Mouse (Mus musculus) adipocyte (in vitro differentiated cells): ENCODE data around the gene Gbx1.
A peak's percentile ranks its signal among the peaks of the same experiment; 100 is the strongest.

Experiments
- DNase-seq: peaks from one replicate; pipeline ENCODE4 v3.0.0-alpha.2; 2016; ENCODE audit warnings: low spot score

The Gbx1 gene

DNA sequence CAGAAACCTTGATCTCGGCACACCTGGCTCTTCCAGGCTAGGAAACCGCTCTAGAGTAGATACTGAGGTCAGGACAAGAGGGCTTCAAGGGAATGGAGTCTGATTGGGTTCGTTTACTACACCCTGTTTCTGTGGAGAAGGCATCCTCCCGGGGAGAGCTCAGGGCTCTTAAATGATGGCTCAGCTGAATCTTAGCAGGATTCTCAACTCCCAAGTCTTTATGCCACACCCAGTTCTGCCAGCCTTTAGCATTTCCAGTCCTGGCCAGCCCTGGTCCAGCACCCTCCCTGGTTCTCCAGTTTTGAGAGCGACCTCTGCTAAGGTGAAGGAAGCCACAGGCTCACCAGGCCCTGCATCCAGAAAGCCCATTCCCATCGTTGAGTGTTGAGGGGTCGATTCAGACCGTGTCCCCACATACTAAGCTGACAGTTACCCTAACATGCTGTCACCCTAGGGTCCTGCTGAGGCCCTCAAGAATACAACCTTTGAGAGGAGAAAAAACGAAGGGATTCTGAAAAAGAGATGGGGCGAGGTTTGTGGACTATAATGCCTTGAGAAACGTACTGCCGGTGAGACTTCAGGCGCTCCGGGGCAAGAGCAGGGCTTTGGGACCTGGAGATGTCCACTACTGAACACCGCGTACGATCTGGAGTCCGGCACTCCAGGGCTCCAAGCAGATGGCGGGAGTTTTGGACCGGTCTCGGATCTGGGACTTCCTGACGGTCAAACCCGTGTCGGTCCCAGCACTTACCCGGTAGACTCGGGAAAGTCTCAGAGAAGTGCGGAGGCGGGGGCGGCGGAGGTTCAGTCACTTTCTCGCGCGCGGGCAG, 1.4 kb downstream of the Gbx1 start:
- no peak for DNase-seq

DNA sequence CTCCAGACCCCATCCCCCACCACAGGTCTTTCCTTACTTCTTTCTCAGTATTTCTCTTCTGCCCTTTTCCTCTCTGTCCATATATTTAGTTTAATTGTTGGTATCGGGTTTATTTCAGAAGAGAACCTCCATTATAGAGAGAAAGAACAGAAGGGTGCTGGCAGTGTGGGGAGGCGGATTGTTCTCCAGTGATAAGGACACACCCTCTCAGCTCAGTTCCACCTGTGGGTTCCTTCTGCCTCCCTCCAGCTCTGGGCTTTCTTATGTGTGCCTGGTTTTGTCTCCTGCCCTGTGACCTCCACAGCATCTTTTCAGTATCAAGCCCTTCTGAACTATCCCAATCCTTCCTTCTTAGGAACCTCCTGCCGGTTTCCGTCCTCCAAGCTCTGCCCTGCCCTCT, 2.5 kb downstream of the Gbx1 start:
- DNase-seq, result no peak

DNA sequence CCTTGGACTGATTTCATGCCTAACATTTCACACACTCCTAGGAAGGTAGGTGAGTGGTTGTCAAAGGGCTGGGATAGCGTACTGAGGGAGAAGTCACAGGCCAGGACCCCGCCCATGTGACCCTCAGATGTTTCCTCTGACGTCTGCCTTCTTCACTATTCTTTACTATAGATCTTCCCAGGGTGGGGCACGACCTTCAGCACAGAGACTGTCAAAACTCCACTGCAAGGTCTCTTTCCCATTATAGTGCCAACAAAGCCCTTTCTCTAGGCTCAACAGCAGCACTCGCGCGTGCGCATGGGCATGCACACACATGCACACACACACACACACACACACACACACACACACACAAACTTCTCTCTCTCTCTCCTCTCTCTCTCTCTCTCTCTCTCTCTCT, 3.2 kb downstream of the Gbx1 start:
- DNase-seq, result no peak

DNA sequence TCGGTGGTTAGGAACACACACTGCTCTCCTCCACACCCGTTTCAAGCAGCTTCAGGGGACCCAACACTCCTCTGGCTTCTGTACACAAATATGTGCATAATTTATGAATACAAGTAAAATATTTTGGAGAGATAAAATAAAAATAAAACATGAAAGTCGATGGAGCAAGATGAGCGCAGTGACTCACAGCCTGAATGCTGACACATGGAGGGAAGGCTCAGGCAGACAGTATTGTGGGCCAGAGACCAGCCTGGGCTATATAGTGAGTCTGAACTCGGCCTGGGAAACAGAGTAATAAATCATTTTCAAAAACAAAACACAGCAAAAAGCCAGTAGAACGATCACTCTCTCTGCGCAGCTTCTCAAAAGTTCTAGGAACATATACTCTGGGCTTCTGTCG, 5.6 kb downstream of the Gbx1 start:
- no peak for DNase-seq

DNA sequence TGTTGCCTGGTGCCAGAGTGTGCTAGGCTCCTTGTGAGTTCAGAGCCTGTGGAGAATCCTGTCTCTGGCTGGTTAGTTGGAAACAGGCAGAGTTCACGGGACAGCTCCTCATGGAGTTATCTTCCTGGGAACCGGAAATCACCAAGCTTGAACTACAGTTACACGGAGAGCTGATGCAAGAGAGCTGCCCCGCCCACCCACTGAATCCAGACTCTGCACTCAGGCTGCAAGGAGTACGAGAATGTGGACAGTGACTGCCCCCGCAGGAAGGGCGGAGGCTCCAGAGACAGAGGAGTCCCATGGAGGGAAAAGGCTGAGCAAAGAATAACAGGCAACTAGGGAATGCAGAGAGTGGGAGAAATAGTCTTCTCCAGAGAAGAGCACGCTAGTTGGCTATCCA, 14.7 kb downstream of the Gbx1 start:
- peak; percentile 84 for DNase-seq

DNA sequence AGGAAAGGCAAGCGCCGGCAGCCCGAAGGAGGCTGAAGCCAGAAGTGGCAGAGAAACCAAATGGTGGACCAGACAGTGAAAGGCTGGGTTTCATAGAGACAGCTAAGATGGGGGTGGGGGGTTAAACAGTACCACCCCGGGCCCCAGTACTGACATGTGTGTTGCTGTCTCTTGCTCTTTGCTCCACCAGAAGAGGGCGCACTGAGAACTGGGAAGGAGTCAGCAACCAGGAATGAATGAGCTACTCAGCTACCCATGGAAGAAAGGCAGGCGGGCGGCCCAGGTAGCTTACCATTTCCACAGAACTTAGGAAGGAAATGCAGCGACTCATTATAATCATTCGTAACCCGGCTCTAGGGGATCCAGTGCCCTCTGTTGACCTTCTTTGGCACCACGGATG, 16.4 kb downstream of the Gbx1 start:
- peak; percentile 48 for DNase-seq

DNA sequence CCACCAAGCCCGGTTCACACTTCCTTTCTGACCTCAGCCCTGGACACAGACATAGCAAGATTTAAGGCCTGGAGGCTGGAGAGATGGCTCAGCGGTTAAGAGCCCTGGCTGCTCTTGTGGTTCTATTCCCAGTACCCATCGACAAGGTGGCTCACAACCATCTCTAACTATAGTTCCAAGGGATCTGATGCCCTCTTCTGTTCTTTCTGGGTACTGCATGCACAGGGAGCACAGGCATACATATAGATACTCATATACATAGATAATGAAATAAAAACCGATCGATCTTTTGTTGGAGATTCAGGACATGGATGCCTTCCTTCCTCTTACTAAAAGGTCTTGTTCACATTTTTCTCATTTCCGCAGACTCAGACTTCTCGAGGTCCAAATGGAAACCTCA, 18.6 kb downstream of the Gbx1 start:
- no peak for DNase-seq

DNA sequence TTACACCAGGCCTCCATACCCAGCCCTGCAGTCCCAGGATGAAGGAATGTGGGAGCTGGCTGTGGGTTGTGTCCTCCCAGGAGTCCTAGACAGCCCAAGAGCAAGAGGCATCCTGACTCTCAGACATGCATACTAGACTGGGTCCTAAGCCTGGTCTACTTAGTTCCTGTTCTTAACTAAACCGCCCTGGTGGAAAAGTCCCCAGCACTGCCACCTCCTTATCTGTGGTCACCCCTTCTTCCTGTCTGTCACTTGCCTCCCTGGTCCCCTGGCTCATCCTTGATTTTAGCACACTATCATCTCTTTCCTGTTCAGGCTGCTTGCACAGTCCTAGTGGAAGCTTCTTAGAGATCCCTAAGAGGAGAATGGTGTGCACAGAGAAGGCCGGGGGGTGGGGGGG, 21.5 kb downstream of the Gbx1 start:
- DNase-seq, result no peak

DNA sequence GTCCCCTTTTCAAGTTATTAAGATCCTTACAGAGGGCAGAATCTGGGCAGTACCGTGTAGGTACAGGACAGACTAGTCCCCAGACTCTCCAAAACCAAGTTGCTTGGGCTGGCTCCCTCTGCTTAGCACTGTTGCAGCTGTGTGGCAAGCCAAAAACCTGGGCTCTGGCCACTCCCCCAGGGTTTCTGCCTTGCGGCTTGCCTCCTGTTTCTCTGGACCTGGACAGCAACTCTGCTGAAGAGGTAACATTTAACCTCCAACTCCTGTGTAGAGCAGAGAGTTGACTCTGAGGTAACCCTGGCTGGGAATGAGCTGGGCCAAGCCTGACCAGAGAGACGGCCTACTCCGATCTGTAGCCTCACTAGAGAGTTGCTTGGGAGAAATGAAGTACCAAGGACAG, 24.2 kb downstream of the Gbx1 start:
- DNase-seq, result peak; percentile 58

DNA sequence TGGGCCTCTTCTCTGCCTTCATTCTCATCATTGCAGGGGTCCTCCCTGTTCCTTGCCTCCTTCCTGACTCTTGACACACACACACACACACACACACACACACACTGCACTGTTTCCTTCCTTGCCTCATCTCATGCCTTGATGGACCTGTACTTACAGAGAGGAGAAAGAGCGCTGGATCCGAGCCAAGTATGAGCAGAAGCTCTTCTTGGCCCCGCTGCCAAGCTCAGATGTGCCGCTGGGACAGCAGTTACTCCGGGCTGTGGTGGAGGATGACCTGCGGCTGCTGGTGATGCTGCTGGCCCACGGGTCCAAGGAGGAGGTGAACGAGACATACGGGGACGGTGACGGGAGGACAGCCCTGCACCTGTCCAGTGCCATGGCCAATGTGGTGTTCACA, 26.2 kb downstream of the Gbx1 start:
- peak; percentile 84 for DNase-seq

DNA sequence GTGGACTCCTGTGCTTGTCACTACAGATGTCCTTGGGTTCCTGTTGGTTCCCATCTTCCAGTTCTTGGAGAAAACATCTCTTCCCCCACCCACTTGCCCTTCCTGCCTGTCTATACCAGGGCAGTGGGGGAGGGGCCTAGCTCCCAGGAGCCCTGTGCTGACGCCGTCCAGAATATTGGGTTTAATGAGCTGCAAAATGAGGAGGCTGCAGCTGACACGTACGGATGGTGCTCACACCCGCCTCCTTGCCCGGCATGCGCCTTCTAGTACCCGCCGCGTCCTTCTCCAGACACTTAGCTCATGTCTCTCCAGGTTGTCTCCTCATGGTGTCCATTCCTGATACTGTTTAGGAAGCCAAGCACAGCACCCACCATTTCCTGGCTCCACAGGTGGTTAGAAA, 27.9 kb downstream of the Gbx1 start:
- no peak for DNase-seq

DNA sequence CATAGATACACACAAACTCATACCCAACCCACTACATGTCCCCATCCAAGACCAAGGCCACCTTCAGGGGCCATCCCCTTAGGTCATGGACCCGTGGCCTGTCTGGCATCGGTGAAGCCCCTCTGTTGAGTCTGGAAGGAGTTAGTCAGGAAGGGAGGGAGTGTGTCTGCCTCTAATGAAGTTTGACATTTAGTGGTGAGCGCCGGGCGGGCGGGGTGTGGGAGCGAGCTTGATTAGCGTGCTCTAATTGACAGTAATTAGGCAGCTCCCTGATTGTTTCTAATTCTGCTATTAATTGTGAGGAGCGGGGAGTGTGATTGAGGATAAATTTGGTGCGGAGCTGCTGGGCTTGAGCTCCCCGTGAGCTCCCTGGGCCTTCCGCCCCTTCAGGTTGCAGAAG, 29.5 kb downstream of the Gbx1 start:
- no peak for DNase-seq

DNA sequence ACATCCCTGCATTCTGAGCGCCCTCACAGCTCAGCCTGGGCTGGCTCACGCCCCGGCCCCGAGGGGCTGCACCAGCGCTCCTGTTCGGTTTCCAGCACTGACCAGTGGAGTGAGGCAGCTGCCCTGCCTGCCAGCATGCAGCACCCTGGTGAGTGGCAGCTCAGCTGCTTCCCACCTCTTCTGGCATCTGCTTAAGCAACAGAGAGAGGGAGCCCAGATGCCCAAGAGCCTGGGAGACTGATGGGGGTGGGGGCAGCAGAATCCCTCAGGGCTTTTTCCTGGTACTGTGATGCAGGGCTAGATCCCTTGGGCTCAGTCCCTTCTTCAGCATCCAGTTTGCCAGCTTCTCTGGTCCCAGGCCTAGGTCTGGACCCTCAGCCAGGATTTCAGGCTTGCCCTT, 30.2 kb downstream of the Gbx1 start:
- DNase-seq, result no peak

DNA sequence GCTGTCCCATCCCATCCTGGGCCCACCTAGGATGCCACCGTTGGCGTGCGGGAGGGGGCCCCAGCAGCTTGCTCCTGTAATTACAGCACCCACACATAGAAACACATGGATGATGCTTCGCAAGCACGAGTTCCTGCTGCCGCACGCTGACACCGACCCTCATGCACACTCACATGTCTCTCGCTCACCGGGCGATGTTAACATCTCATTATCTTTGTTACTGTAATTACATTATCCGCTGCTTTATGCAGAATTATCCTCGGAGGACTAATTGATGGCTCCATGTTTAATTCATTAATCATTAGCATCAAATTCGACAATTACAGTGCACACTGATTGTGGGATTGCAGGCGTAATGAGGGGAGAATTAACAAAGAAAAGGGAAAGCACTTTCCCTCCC, 32.0 kb downstream of the Gbx1 start:
- no peak for DNase-seq

DNA sequence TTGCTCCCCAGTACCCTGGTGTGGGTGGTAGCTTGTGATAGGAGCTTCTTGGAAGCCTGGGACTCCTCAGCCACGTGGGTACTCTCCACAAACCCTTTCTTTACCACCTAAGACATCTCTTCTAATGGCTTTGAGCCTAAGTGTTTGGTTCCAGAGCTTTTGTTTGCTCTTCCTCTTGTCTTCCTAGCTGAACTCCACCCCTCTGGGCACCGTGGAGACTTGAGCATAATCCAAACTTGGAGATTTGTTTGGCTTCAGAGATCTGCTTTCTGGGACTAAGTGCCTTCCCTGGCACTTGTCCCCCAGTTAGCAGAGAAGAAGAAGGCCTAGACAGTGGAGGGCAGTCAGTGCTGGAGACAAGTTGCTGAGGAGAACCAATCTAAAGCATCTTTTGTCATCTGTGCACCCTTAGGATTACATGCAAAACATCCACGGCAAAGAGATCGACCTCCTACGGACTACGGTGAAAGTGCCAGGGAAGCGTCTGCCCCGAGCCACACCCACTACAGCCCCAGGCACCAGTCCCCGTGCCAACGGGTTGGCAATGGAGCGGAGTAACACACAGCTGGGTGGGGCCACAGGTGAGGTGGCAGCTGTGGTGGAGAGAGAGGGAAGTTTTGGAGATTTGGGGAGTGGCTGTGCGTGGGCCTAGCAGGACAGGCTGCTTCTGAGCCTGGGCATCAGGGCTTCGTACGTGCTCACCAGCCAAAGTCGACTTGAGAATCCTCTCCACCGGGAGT, 34.3 kb downstream of the Gbx1 start:
- peak; percentile 93 for DNase-seq

DNA sequence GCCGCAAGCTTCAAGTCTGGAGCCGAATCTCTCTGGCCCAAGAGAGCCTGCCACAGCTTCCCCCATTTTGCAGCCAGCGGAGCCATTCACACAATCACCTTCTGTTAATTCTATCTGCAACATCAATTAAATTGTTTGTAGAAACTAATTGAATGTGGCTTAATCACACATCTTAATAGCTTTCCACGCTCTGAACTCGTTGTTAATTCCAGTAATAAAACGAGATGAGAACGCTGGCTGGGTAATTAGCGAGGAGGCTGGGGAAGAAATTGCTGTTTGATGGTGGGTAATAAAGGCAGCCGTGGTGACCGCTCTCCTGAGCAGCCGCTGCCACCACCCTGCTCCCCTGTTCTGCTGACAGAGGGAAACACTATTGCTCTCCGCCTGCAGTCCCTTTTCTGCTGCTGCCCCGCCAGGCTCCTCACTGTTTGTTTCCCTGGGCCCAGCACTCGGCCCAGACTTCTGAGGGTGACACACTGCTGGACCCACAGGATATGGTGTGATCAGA, 36.5 kb downstream of the Gbx1 start:
- DNase-seq, result no peak

DNA sequence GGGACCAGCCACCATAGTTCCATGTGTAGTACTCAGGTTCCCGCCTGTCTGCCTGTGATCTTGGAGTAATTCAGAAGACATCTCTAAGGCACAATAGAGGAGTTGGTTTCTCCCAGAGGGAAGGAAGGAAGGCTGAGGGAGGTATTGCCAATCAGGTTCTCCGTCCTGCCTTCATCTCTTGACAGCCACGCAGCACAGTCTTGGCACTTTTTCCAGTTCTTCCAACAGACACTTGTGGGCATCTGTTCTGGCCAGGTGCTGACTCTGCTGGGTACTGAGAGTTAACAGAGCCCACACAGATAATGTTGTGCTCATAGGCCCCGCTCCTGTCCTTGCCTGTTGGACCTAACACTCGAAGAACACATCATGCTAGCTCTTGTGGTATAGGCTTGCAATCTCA, 40.3 kb downstream of the Gbx1 start:
- DNase-seq, result no peak

DNA sequence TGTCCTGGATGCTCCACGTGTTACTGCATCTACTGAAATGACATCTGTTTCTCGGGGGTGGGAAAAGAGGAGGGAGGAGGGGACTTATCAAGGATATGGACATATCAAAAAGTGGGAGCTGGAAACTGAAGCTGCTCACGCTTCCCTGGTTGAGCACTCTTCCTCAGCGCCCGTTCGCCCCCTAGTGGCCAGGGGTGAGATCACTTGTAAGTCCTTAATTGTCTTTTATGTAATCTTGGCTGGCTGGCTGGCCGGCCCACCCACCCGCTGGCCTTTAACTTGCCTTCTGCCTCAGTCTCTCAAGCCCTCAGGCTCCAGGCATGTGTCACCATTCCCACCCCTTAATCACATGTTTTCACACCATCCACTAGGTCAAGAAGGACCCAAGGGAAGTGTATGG, 40.9 kb downstream of the Gbx1 start:
- peak; percentile 96 for DNase-seq

DNA sequence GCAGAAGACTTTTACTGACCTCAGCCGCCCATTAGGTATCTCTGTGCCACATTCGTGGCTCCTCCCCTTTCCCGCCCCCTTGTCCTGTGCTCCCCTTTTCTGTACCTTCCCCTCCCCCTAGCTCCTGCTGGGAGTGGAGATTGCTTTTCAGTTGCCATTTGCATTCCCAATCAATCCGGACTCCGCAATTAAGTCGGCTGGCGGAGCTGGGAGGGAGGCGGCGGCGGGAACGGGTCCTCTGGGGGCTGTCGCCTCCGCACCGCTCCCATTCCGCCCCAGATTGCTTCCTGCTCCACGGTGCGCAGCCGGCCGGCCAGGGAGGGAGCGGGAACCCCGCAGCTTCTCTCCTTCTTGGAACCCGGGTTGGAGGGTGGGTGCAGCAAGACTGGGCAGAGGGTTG, 42.0 kb downstream of the Gbx1 start:
- DNase-seq, result no peak

DNA sequence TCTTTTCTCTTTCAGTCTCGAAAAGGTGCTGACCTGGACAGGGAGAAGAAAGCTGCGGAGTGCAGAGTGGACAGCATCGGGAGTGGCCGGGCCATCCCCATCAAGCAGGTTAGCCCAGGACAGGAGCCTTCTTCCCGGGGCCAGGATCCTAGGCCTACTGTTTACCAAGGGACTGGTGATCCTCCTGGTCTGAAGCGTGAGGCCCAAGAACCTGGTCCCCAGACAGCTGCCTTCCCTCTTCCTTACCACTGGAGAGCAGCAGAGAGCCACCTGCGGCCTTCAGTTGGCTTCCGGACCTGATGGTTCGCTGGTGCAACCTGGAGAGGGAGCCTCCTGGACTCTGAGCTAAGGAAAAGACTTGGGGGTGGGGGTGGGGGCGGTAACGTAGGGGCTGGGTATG, 43.7 kb downstream of the Gbx1 start:
- peak; percentile 81 for DNase-seq

DNA sequence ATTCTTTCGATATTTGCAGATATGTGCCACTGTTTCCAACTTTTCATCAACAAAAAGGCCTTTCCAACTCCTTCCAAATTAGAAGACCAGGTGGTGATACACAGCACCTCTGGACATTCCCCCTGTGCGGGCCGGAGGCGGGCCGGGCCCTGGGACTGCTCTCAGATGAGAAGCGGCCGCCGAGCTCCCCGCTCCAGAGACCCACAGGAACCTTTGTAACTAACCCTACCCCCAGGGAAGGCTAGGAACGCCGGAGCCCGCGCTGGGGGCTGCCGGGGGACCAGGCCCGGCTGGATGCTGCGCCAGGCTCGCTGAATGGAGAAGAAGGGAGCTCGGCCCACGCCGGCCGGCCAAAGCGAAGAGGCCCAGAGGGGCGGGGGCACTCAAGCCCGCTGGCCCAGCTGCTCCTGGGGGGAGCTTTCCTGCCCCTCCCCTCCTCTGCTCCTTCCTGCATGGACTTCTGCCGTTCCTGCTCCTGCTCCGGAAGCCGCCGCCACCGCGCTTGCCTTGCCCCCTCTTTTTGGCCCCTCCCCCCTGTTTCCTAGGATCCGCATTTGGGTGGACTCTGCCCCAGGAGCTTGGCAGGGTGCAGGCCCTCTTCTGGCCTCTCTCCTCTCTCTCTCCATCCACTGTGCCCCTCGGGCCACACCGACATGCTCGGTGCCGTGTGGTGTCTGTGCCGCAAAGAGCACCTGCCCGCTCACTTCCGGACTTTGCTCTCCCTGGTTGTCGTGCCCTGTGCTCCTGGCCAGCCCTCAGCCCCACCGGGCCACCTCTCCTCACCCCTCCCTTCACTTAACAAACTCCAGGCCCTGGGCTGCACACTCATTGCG, 44.5 kb downstream of the Gbx1 start:
- DNase-seq, result no peak

DNA sequence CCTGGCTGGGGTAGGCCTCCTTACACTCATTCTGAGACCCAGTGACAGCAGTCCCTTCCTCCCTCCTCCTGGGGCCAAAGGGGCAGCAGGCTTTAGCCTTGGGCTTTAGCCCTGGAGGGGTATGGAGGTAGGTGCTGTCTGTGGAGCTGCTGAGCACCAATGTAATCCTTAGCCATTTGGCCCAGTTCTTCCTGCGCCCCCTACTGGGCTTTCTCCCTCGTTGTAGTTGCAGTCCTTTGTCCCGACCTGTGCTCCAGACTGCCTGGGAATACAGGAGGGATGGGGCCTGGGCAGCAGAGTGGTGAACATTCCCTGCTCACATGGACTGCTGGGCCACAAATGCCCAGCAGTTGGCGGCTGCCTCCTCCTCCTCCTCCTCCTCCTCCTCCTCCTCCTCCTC, 45.4 kb downstream of the Gbx1 start:
- DNase-seq, result peak; percentile 83

DNA sequence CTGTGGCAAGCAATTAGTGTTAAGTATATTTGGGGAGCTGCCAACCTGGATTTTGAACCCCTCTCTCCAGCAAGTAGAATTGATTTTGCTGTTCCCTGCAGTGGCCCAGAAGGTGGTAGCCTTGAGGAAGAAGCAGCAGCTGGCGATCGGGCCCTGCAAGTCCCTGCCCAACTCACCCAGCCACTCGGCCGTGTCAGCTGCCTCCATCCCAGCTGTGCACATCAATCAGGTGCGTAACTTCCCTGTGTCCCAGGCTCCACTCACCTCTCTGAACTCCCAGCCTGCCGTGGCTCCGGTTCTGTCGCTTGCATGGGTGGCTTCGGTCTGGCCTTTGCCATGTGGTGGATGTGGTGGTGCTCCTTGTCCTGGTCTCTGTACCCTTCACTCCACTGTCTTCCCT, 49.1 kb downstream of the Gbx1 start:
- no peak for DNase-seq
